Mouse (Mus musculus): ENCODE results near the gene Crat.

- TF ChIP-seq CTCF (IDR thresholded peaks at IDR 0.05; ENCODE audit: extremely low read depth, insufficient read depth, insufficient read length, insufficient replicate concordance): no peak
- no peak for TF ChIP-seq POLR2A (IDR thresholded peaks at IDR 0.05; ENCODE audit: low read depth, low read length)
Measured at GRCm38 (mm10) chr2:30408452-30409100, 7.0 kb downstream of the Crat start.

Data from spleen, adult 2 months (tissue).